Mouse (Mus musculus): Measurements from ENCODE around the gene Tstd1.

The Tstd1 gene

DNA sequence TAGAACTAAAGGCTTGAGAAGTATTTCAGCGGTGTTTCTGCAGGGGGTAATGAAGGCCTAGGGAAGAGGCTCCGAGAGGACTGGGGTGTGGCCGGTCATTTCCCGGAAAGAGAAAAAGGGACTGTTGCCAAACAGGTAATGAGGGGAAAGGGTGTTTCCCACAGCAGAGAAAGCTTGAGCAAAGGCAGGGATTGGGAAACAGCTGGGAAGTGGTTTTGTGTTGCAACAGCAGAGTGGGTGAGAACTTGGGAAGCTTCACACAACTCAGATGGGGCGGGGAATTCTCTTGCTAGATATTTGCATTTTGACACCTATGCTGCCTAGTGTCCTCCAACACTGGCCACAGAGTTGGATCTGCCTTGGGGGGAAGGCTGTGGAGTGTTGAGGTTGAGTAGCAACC lies 34.3 kb downstream of the Tstd1 start:
- DNase-seq (ENCODE audit: low spot score in 2 of 2) = no peak

DNA sequence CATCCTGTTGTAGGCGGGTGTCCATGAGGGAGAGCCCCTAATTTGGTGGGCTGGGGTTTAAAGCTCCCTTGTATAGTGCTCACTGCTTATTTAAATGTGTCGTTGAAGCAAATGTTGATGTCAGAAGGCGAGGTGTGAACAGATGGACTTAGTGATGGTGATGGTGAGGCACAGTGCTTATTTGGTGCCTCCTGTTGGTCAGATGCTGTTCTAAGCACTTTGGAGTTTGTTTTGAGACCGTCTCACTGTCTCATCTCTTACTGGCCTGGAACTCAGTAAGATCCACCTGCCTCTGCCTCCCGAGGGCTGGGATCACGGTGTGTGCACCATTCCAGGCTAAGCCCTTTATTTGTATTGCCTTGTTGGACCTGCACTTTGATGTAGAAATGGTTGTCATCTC lies 36.3 kb downstream of the Tstd1 start:
- no peak for DNase-seq (ENCODE audit: low spot score in 2 of 2)

DNA sequence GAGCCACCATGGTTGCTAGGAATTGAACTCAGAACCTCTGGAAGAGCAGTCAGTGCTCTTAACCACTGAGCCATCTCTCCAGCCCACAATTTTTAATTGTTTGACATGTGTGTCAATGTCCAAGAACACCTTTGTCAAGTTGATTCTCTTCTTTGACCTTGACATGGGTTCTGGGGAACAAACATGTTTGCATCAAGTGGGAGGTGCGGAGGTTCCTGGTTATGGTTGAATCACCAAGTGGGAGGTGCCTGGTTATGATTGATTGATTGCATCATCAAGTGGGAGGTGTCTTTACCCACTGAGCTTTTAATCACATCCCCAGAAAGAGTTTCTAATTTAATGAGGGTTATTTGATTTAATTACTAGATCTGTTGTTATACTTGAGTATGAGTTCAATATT lies 38.9 kb downstream of the Tstd1 start:
- no peak for DNase-seq (ENCODE audit: low spot score in 2 of 2)

DNA sequence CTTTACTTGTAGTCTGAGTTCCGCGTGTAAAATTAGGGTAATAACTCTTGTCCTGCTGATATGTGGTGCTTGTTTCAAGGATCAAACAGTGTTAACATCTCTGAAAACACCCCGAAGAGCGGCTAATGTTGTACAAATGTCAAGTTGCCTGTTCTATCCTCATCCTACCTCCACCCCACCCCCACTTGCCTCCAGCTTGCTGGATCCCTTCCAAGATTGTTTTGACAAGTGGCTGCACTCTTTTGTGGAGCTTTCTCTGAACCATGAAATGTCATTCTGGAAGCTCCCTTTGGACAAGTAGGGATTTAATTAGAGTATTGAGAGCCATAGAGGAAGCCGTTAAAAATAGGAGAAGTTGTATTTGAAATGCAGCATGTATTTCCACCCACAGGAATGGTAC lies 41.1 kb downstream of the Tstd1 start:
- DNase-seq (ENCODE audit: low spot score in 2 of 2) = no peak

DNA sequence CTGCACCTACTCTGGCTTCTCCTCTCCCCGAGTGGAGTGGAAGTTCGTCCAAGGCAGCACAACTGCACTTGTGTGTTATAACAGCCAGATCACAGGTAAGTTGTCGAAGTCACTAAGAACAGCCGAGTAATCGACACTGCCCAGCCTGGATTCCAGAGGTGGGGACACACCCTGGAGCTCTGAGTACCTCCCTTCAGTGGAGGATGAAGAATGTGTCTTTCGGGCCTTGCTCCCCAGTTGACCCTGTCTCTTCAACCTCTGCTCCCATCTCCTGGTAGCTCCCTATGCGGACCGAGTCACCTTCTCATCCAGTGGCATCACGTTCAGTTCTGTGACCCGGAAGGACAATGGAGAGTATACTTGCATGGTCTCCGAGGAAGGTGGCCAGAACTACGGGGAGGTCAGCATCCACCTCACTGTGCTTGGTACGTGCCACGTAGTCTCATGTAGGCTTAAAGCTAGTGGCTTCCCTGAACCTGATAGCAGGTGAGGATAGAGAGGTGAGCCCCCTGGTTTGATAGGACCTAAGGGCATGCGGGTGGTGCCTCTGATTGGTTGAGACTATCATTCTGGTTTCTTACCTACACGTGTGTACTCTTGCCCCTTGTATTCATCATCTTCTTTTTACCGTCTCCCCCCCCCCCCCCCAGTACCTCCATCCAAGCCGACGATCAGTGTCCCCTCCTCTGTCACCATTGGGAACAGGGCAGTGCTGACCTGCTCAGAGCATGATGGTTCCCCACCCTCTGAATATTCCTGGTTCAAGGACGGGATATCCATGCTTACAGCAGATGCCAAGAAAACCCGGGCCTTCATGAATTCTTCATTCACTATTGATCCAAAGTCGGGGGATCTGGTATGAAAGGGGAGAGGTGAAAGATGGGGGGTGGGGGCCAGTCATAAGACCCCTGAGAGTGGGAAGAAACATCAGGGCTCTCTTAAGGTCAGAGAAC lies 42.2 kb downstream of the Tstd1 start:
- no peak for DNase-seq (ENCODE audit: low spot score in 2 of 2)

DNA sequence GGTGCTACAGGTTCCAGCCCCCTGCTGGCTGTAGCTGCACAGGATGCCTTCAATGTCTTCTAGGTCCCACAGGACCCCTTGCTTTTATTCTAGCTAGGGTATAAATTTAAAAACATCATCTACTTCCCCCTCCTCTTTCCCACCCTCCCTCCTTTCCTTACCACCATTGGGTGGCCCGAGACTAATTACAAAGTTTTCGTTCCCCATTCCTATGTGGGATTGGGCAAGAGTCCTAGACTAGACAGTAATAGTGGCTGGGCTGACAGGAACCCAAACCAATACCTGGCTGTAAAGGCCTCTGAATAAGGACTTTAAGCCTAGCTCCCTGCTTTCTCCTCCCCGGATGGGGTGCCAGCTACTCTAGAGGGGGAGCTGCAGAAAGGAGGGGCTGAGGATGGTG lies 44.5 kb downstream of the Tstd1 start:
- no peak for DNase-seq (ENCODE audit: low spot score in 2 of 2)

DNA sequence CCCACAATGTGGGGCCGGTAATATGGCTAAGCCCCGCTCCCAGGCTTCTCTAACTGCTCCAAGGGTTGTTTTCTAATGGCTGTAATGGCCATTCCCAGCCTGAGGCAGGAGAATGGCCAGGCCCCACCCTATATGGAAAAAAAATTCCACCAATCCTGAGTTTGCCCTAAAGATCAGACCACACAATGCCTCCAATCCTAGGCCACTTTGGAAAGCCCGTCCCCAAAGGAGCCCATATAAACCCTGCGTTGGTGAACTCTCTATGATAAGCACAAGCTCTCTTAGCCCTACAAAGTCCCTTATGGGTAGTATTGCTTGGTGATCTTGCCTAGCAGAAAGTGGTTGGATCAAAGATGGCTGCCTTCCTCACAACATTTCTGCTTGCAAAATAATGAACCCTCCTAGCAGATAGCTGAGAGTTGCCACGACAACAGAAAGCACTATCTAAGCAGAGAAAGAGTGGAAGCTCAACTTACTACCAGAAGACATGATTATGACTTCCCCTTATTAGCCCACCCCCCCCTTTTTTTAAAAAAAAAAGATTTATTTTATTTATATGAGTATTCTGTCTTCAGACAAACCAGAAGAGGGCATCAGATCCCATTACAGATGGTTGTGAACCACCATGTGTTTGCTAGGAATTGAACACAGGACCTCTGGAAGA lies 47.2 kb downstream of the Tstd1 start:
- no peak for DNase-seq (ENCODE audit: low spot score in 2 of 2)

DNA sequence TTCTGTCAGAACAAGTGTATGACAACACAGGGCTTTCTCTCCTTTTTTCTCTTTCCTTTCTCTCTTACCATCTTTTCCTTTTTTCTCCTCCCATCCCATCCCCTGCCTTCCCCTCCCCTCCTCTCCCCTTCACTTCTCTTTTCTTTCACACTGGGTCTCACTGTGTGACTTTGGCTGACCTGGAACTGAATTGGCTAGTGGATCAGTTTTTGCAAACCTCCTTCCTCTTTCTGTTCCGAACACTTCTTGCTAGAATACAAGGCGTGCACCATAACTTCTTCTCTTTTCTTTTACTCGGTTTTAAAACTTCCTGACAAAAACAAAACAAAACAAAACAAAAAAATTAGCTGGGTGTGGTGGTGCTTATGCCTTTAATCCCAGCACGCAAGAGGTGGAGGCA lies 47.9 kb downstream of the Tstd1 start:
- DNase-seq (ENCODE audit: low spot score in 2 of 2) = no peak

DNA sequence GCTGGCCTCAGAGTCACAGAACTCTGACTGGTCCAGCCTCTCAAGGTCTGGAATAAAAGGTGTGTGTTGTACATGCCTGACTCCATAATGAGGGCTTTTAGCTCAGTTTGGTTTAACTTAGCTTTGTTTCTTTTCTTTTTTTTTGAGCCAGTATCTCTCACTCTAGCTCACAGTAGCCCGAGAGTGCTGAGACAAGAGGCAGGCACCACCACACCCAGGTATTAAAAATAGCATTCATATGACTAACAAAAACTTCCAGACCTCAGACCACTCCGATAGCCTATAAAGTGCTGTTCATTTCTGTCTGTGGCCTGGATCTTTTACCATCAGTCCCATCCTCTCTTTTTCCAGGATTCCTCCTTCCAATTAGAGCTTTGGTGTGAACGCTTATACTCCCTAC lies 51.0 kb downstream of the Tstd1 start:
- DNase-seq (ENCODE audit: low spot score in 2 of 2) = no peak

Measured in natural killer cell, adult 2 months (primary cell).